Mouse (Mus musculus) lung, postnatal 0 days (tissue): ENCODE data around the gene Rnf185.

Experiments used
- CTCF ChIP-seq: IDR thresholded peaks from 2 replicates; pipeline ENCODE4 v1.5.1; 2016; ENCODE audit warnings: antibody characterized with exemption, mild to moderate bottlenecking
- EP300 ChIP-seq: IDR thresholded peaks from 2 replicates; pipeline ENCODE4 v1.6.1; 2016; ENCODE audit warnings: antibody characterized with exemption, mild to moderate bottlenecking, control low read depth

GRCm38 (mm10) chr11:3369449-3369848 lies 82.7 kb downstream of the Rnf185 start:
- TF ChIP-seq CTCF (no peak), EP300 (no peak)
